Mouse (Mus musculus) embryonic facial prominence, embryonic 13.5 days (tissue): ENCODE data around the gene Tbc1d9. TPM values are rescaled to one million over a fixed set of nuclear protein-coding genes. Genes with fewer than 3 reads are reported as not detected.

Source experiments
- ATAC-seq: fragments of 200-750 bp; cut with Nextera tagmentation; 2 replicates; pipeline ENCODE4 v1.8.0; 2017; ENCODE audit warnings: low read depth; ENCODE audit not compliant: insufficient number of reproducible peaks, insufficient read depth, low FRiP score, low TSS enrichment
- H3K27ac ChIP-seq: fragments of 300-500 bp; sonication (generic); 2 replicates; pipeline ENCODE4 v1.5.1; 2015; ENCODE audit warnings: moderate library complexity, mild to moderate bottlenecking, inconsistent platforms
- H3K27me3 ChIP-seq: fragments of 300-500 bp; sonication (generic); 2 replicates; pipeline ENCODE4 v1.6.1; 2015; ENCODE audit warnings: mild to moderate bottlenecking, inconsistent platforms
- H3K36me3 ChIP-seq: fragments of 300-500 bp; sonication (generic); 2 replicates; pipeline ENCODE4 v1.6.1; 2015; ENCODE audit warnings: mild to moderate bottlenecking, inconsistent platforms
- H3K4me1 ChIP-seq: fragments of 300-500 bp; sonication (generic); 2 replicates; pipeline ENCODE4 v1.6.1; 2015; ENCODE audit warnings: inconsistent platforms
- H3K4me2 ChIP-seq: fragments of 300-500 bp; sonication (generic); 2 replicates; pipeline ENCODE4 v1.6.1; 2015; ENCODE audit warnings: moderate library complexity, mild to moderate bottlenecking, inconsistent platforms
- H3K4me3 ChIP-seq: fragments of 300-500 bp; sonication (generic); 2 replicates; pipeline ENCODE4 v1.5.1; 2015; ENCODE audit warnings: mild to moderate bottlenecking, inconsistent platforms
- H3K9ac ChIP-seq: fragments of 300-500 bp; sonication (generic); 2 replicates; pipeline ENCODE4 v1.6.1; 2015; ENCODE audit warnings: mild to moderate bottlenecking, inconsistent platforms
- H3K9me3 ChIP-seq: fragments of 300-500 bp; sonication (generic); 2 replicates; pipeline ENCODE4 v1.6.1; 2016; ENCODE audit warnings: inconsistent platforms
- WGBS: fragments of 180-500 bp; shearing (Covaris S2); methylation state at CpG from one replicate; pipeline ENCODE4 v1.1.7; 2015; ENCODE audit warnings: mixed read lengths; 5-methylcytosine and 5-hydroxymethylcytosine counted together
- polyA plus RNA-seq: library from polyadenylated mRNA; unstranded; fragments of >200 nt; fragmentation: Nextera tagmentation; extraction: Ambion mirVana; gene quantifications from 2 replicates; pipeline ENCODE4 v1.2.1, GENCODE M21; 2015

The Tbc1d9 gene
- polyA plus RNA-seq, result 1.8 TPM in 2 replicates

DNA sequence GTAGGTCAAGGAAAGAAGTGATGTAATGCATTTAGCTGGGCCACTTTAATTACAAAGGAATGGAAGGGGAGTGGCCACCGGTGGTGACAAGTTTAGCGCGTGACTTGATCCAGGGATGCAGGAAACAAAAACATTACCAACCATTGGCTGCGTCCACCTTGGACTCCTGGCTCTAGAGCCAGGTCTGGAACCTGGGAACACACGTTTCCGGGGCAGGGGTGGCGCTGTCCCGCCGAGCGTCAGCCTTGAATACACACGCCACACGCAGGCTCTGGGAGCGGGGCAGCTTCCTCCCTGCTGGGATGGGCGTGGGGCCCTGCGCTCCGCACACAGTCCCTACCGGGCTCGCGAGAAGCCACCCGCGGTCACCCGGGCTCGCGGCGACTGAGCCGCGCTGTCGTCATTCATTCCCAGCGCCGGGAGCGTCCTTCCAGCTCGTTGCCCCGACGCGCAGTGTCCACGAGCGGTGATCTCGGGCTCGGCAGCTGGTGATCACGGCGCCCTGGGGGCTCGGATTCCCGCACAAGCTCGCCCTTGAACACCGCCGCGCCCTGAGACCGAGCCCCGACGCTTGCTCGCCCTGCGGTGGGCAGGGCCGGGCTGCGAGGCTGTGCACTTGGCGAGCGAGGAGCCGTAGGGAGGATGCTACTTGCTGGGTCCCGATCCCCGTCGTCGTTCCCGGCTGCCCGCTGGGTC is at the start of gene Tbc1d9:
Gene Tbc1d9 (plus strand): TSS at position 118 of the 696 bp plus-strand sequence.
- Histone ChIP-seq H3K27me3 (peaks cover 14% of the 10 kb centered on the region), H3K9ac (peak within 1 kb of the TSS; percentile 84), H3K4me1 (peaks cover 5% of the 10 kb centered on the region), H3K27ac (peak within 1 kb of the TSS; percentile 70), H3K36me3 (no peaks in the 10 kb centered on the region), H3K9me3 (no peaks in the 10 kb centered on the region), H3K4me3 (peak within 1 kb of the TSS; percentile 74), H3K4me2 (peak within 1 kb of the TSS; percentile 86)
- WGBS, result under 1% methylated on average over 63 of the region's 63 CpGs
- peak; percentile 88 for ATAC-seq

DNA sequence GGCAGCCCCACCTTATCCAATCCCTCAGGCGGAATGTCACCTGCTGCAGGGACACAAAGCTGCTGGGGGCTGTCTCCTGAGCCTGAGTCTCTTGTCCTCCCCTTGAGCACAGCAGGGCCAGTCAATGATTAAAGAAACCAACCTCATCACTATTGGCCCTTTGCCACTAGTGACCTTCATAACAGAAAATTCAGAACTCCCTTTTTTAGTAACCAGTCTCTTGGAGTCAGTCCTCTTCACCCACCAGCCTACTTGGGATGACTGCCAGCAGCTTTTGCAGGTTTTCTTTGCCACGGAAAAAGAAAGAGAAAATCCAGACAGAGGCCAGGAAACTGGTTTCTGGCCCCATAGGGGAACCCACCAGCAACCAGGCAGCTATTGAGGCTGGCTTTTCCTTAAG is 30.1 kb upstream of the Tbc1d9 start:
- Histone ChIP-seq H3K9ac (no peak overlapping the region), H3K4me3 (no peak overlapping the region), H3K27me3 (no peaks in the 10 kb centered on the region), H3K36me3 (no peaks in the 10 kb centered on the region), H3K27ac (no peak overlapping the region), H3K4me2 (no peak overlapping the region), H3K9me3 (no peaks in the 10 kb centered on the region), H3K4me1 (no peaks in the 10 kb centered on the region)
- ATAC-seq, result no peak
- 52% methylated on average over 2 of the region's 2 CpGs for WGBS

DNA sequence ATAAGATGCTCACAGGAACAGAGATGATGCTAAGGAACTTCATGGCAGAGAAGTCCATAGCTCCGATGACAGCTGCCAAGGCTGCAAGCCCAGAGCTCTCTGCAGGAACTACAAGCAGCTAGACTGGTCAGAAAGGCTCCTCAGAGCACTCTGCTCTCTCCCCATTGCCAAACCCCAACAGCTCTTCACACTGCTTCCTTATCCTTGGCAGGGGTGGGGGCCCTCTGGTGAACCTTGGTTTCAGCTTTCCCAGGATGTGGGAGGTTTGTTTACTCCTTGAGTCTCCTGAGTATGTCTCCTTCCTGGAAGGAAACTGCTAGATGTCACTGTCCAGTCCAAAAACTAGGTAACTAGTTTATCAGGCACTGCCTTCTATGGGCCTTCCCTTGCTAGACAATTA is 25.1 kb upstream of the Tbc1d9 start:
- Histone ChIP-seq H3K27me3 (no peaks in the 10 kb centered on the region), H3K27ac (no peak overlapping the region), H3K4me2 (no peak overlapping the region), H3K9ac (no peak overlapping the region), H3K4me3 (no peak overlapping the region), H3K36me3 (no peaks in the 10 kb centered on the region), H3K9me3 (no peaks in the 10 kb centered on the region), H3K4me1 (peaks cover 9% of the 10 kb centered on the region; the same call in 1 of the 2 replicates)
- no peak for ATAC-seq
- whole genome bisulfite sequencing, result 76% methylated on average over 1 of the region's 1 CpGs

DNA sequence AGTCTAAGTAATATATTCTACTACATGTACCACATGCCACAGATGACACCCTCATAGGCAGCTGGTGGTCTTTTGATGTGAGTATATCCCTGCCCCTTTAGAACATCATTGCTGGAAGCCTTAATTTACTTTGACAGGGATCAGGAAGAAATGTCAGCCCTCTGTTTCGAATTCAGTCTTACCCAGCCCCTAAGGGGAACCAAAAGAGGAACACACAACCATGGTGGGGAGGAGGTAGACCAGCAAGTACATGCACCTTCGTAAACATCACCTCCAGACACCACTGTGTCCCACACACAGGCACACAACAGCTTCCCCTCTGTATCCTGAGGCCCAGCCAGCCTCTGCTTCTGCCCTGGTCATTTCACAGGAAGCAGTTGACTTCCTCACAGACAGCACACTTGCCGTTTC is 24.4 kb upstream of the Tbc1d9 start:
- Histone ChIP-seq H3K27me3 (no peaks in the 10 kb centered on the region), H3K9ac (no peak overlapping the region), H3K4me3 (no peak overlapping the region), H3K9me3 (no peaks in the 10 kb centered on the region), H3K4me1 (peaks cover 9% of the 10 kb centered on the region; the same call in 1 of the 2 replicates), H3K36me3 (no peaks in the 10 kb centered on the region), H3K4me2 (no peak overlapping the region), H3K27ac (no peak overlapping the region)
- no peak for ATAC-seq
- 50% methylated on average over 3 of the region's 3 CpGs for WGBS

DNA sequence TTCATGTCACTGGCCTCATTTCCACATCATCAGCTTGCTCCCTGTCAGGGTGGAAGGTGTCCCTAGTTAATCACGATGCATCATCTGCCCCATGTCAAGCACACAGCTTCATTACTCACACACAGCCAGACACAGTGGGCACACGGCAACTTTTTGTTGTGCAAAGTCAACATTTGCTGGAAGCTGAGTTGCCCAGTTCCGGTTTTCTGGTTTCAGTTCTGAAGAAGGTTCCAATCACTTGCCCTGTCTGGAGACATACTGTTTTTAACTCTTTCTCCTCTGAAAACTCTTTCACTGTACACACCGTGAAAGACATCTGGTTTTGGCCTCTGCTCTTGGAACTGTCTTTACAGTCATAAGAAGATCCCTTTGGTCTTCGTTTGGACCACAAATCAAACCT is 23.8 kb upstream of the Tbc1d9 start:
- H3K4me1 ChIP-seq, result peaks cover 9% of the 10 kb centered on the region; the same call in 1 of the 2 replicates
- H3K36me3 ChIP-seq, result no peaks in the 10 kb centered on the region
- no peak overlapping the region for H3K27ac ChIP-seq
- no peak for ATAC-seq
- no peak overlapping the region for H3K9ac ChIP-seq
- H3K4me3 ChIP-seq, result no peak overlapping the region
- H3K27me3 ChIP-seq, result no peaks in the 10 kb centered on the region
- WGBS, result 66% methylated on average over 5 of the region's 5 CpGs
- no peak overlapping the region for H3K4me2 ChIP-seq
- no peaks in the 10 kb centered on the region for H3K9me3 ChIP-seq

DNA sequence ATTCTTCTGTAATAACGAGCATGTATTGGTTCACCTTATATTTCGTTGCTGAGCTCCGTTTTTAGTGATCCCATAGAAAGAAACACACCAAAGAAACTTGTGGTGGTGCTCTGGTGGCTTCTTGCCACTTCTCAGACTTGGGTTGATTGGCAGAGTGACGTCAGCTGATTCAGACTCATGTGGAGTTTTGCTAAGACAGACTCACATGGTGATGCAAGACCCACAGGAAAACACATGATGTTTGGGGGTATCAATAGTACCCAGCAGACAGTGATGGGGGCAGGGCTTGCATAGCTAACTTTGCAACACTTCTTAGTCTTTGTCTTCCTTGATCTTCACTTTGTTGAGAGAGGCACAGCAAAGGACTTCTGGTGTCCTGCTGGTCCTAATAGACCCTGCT is 20.6 kb upstream of the Tbc1d9 start:
- Histone ChIP-seq H3K27ac (no peak overlapping the region), H3K36me3 (no peaks in the 10 kb centered on the region), H3K4me3 (no peak overlapping the region), H3K9ac (no peak overlapping the region), H3K4me1 (peaks cover 9% of the 10 kb centered on the region; the same call in 1 of the 2 replicates), H3K9me3 (no peaks in the 10 kb centered on the region), H3K27me3 (no peaks in the 10 kb centered on the region), H3K4me2 (no peak overlapping the region)
- no peak for ATAC-seq
- 86% methylated on average over 4 of the region's 4 CpGs for WGBS

DNA sequence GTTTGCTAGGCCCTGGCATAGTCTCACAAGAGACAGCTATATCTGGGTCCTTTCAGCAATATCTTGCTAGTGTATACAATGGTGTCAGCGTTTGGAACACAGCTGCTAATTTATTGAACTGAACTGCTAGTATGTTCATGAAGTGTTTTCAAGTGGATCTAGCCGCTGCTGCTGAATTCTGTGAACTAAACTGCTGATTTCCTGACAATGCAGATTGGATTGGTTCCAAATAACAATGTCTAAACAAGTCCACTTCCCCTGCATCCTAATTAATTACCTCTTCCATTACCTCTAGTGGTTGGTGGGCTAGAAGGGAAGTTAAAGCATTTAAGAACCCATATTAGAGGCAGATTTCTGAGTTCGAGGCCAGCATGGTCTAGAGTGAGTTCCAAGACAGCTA is 19.7 kb upstream of the Tbc1d9 start:
- Histone ChIP-seq H3K27ac (no peak overlapping the region), H3K36me3 (no peaks in the 10 kb centered on the region), H3K9ac (no peak overlapping the region), H3K27me3 (no peaks in the 10 kb centered on the region), H3K4me1 (peaks cover 9% of the 10 kb centered on the region; the same call in 1 of the 2 replicates), H3K9me3 (no peaks in the 10 kb centered on the region), H3K4me2 (no peak overlapping the region), H3K4me3 (no peak overlapping the region)
- no peak for ATAC-seq
- 85% methylated on average over 3 of the region's 3 CpGs for WGBS

DNA sequence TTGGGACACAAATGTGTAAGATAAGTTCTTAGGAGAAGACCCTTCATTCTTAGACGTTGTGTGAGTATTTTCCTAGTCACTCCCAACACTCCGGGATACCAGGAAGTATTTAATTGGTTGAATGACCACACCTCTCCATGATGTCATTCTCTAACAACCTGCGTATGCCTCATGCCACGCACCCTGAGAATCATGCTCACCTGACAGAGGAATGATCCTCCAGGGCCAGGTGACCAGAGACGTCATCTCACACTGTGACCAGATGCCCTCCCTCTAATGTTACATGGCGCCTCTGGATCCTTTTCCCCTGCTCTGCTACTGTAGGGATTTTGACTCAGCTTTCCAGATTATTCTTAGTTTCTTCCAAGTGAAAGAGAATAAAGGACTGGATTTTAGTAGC is 16.0 kb upstream of the Tbc1d9 start:
- Histone ChIP-seq H3K9ac (no peak overlapping the region), H3K4me2 (no peak overlapping the region)
- 82% methylated on average over 6 of the region's 6 CpGs for WGBS

DNA sequence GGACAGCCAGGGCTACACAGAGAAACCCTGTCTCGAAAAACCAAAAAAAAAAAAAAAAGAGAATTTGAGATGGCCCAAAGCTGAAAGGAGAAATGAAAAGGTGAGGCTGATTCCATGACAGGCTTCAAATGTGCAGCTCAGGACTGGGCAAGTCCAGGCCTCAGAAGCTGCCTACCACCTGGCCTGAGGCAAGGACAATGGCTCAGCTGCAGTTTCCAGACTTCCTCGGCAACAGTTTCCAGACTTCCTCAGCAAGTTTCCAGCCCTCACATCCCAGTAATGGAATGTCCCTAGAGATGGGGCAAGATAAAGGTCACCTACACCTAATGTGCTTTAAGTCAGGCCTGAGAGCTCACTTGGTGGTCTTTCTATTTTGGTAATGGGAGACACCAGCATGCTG is 13.1 kb upstream of the Tbc1d9 start:
- Histone ChIP-seq H3K27ac (no peak overlapping the region), H3K4me1 (no peaks in the 10 kb centered on the region), H3K27me3 (no peaks in the 10 kb centered on the region), H3K9ac (no peak overlapping the region), H3K9me3 (no peaks in the 10 kb centered on the region), H3K4me3 (no peak overlapping the region), H3K36me3 (no peaks in the 10 kb centered on the region), H3K4me2 (no peak overlapping the region)
- WGBS, result 42% methylated on average over 2 of the region's 2 CpGs
- ATAC-seq, result no peak

More for the DNA sequence above, 16.0 kb upstream of the Tbc1d9 start:
- Histone ChIP-seq H3K4me3 (no peak overlapping the region), H3K4me1 (no peaks in the 10 kb centered on the region), H3K9me3 (no peaks in the 10 kb centered on the region), H3K27ac (no peak overlapping the region), H3K36me3 (no peaks in the 10 kb centered on the region), H3K27me3 (no peaks in the 10 kb centered on the region)
- ATAC-seq, result no peak

DNA sequence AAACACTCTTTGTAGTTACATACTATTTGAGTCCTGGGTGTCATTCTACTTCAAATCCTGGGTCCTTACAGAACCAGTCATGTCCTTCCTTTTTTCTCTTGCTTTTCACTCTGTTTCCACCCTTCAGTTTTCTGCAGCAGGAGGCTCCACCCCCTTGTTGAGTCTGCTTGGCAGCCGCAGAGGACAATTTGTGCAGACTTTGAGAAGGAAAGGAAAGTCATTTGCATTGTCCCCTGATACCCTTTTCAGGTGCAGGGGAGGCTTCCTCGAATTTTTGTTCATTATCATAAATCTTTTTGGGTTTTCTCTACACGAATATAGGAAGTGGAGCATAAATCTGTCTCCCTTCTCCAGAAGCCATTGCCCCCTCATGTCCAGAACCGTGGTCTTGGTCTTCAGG is 12.7 kb upstream of the Tbc1d9 start:
- 63% methylated on average over 4 of the region's 4 CpGs for WGBS
- no peak overlapping the region for H3K4me3 ChIP-seq
- H3K9me3 ChIP-seq, result no peaks in the 10 kb centered on the region
- ATAC-seq, result no peak
- H3K4me1 ChIP-seq, result no peaks in the 10 kb centered on the region
- H3K9ac ChIP-seq, result no peak overlapping the region
- H3K4me2 ChIP-seq, result no peak overlapping the region
- H3K27ac ChIP-seq, result no peak overlapping the region
- no peaks in the 10 kb centered on the region for H3K36me3 ChIP-seq
- H3K27me3 ChIP-seq, result no peaks in the 10 kb centered on the region

DNA sequence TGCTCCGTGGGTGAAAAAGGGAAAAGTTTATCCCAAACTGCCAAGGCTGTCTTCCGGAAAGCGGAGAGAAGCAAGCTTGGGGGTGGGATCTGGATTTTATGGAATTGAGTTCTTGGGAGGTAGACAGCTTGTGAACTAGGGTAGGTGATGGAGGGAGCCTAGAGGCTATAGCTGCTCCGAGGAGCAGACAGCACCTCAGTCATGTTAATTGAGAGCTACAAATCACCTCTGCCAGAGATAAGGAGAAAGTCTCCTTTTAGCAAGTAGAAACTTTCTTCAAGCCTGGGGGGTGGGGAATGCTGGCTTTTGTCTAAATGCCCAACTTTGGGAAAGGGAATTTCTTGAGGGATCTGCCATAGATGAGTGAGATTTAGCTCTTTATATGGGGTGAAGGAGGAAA is 10.0 kb upstream of the Tbc1d9 start:
- no peaks in the 10 kb centered on the region for H3K36me3 ChIP-seq

DNA sequence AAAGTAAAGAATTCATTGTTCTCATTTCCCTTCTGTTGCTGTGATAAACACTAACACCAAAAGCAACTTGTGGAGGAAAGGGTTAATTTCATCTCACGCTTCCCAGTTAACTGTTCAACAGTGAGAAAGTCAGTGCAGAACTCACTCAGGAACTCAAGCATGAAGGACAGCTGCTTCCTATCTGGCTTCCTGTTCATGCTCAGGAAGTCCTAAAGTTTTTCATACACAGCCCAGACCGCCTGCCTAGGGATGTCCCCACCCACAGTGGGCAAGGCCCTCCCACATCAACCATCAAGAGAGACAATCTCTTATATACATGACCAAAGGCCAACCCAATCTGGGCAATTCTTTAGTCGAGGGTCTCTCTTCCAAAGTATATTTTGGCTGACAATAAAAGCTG is 6.2 kb upstream of the Tbc1d9 start:
- H3K27ac ChIP-seq, result no peak overlapping the region
- H3K4me1 ChIP-seq, result no peaks in the 10 kb centered on the region
- ATAC-seq, result no peak
- H3K9ac ChIP-seq, result no peak overlapping the region
- H3K9me3 ChIP-seq, result no peaks in the 10 kb centered on the region
- no peak overlapping the region for H3K4me2 ChIP-seq
- H3K36me3 ChIP-seq, result no peaks in the 10 kb centered on the region
- peaks cover 4% of the 10 kb centered on the region for H3K27me3 ChIP-seq
- H3K4me3 ChIP-seq, result no peak overlapping the region
- 58% methylated on average over 3 of the region's 3 CpGs for WGBS

More for the DNA sequence above, 10.0 kb upstream of the Tbc1d9 start:
- Histone ChIP-seq H3K4me3 (no peak overlapping the region), H3K27ac (no peak overlapping the region), H3K4me1 (no peaks in the 10 kb centered on the region), H3K4me2 (no peak overlapping the region), H3K27me3 (no peaks in the 10 kb centered on the region), H3K9ac (no peak overlapping the region), H3K9me3 (no peaks in the 10 kb centered on the region)
- ATAC-seq, result no peak
- WGBS, result 35% methylated on average over 4 of the region's 4 CpGs
